Mouse (Mus musculus) stomach, postnatal 0 days (tissue): ENCODE measurements around the gene Cep63. TPM values are rescaled to one million over a fixed set of nuclear protein-coding genes. Genes with fewer than 3 reads are reported as not detected.

Experiments used
- ATAC-seq: fragments of 200-750 bp; cut with Nextera tagmentation; 2 replicates; pipeline ENCODE4 v1.8.0; 2017; ENCODE audit not compliant: low FRiP score, low TSS enrichment
- DNase-seq: peaks from one replicate; pipeline ENCODE4 v3.0.0-alpha.2; 2016; ENCODE audit warnings: low spot score
- H3K27ac ChIP-seq: fragments of 300-500 bp; sonication (generic); replicated peaks from 2 replicates; pipeline ENCODE4 v1.5.1; 2014; ENCODE audit warnings: mild to moderate bottlenecking, control low read depth
- H3K27me3 ChIP-seq: fragments of 300-500 bp; sonication (generic); 2 replicates; pipeline ENCODE4 v1.6.1; 2014; ENCODE audit warnings: low read length; ENCODE audit not compliant: control insufficient read depth, insufficient read depth
- H3K36me3 ChIP-seq: fragments of 300-500 bp; sonication (generic); 2 replicates; pipeline ENCODE4 v1.6.1; 2014; ENCODE audit warnings: low read length, mixed read lengths; ENCODE audit not compliant: control insufficient read depth, insufficient read depth
- H3K4me1 ChIP-seq: fragments of 300-500 bp; sonication (generic); replicated peaks from 2 replicates; pipeline ENCODE4 v1.6.1; 2014; ENCODE audit warnings: antibody characterized with exemption; ENCODE audit not compliant: control insufficient read depth, insufficient read depth
- H3K4me2 ChIP-seq: fragments of 300-500 bp; sonication (generic); replicated peaks from 2 replicates; pipeline ENCODE4 v1.6.1; 2014; ENCODE audit warnings: low read depth, mild to moderate bottlenecking, control low read depth, moderate library complexity
- H3K4me3 ChIP-seq: fragments of 300-500 bp; sonication (generic); 2 replicates; pipeline ENCODE4 v1.5.1; 2014; ENCODE audit warnings: low read depth, low read length, control low read depth
- H3K9ac ChIP-seq: fragments of 300-500 bp; sonication (generic); 2 replicates; pipeline ENCODE4 v1.6.1; 2014; ENCODE audit warnings: mild to moderate bottlenecking, low read length, control low read depth, mixed read lengths
- H3K9me3 ChIP-seq: fragments of 300-500 bp; sonication (generic); 2 replicates; pipeline ENCODE4 v1.6.1; 2016; ENCODE audit warnings: low read length; ENCODE audit not compliant: control insufficient read depth
- CTCF ChIP-seq: IDR thresholded peaks from 2 replicates; pipeline ENCODE4 v1.5.1; 2016; ENCODE audit warnings: antibody characterized with exemption, low read depth, mild to moderate bottlenecking, moderate library complexity
- EP300 ChIP-seq: optimal IDR thresholded peaks from 2 replicates; pipeline ENCODE3; 2016; ENCODE audit warnings: antibody characterized with exemption
- WGBS: fragments of 180-500 bp; shearing (Covaris S2); extraction: QIAGEN DNeasy Blood & Tissue Kit; methylation state at CpG from one replicate; pipeline ENCODE4 v1.1.7; 2014; 5-methylcytosine and 5-hydroxymethylcytosine counted together
- polyA plus RNA-seq: library from polyadenylated mRNA; unstranded; fragments of >200 nt; fragmentation: Nextera tagmentation; extraction: Ambion mirVana; gene quantifications from 2 replicates; pipeline ENCODE4 v1.2.1, GENCODE M21; 2015

Gene Cep63
- polyA plus RNA-seq, 1 experiment from 2014 or later = 24.4 TPM

DNA sequence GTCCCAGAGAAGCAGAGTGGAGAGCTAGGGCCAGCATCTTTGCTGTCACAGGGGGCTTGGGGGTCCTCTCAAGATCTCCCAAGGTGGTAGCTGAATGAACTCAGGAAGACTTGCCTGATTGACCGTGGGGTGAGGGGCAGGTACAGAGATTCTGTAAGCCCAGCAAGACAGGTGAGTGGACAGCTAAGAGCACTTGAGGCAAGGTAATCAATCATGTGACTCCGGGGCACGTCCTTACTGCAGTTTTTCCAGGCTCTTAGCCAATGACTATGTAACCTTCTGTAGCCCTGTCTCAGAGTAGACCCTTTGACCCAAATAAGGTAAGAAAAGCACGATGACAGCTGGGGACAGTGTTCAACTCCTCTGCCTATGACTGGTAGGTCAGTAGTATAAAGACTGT is 10.8 kb upstream of the Cep63 start:
- DNase-seq (no peak), ATAC-seq (0 out of 2 replicates have a peak, but pooled peaks have one; percentile 19)
- Histone ChIP-seq H3K27me3 (no peaks in the 10 kb centered on the region), H3K4me1 (no peaks in the 10 kb centered on the region; the same call in 1 of the 2 replicates), H3K36me3 (no peaks in the 10 kb centered on the region), H3K4me3 (no peak overlapping the region), H3K27ac (no peak overlapping the region), H3K4me2 (no peak overlapping the region), H3K9me3 (no peaks in the 10 kb centered on the region), H3K9ac (no peak overlapping the region)
- WGBS = 26% methylated on average over 4 of the region's 4 CpGs
- TF ChIP-seq CTCF (no peak), EP300 (peak; percentile 36)

DNA sequence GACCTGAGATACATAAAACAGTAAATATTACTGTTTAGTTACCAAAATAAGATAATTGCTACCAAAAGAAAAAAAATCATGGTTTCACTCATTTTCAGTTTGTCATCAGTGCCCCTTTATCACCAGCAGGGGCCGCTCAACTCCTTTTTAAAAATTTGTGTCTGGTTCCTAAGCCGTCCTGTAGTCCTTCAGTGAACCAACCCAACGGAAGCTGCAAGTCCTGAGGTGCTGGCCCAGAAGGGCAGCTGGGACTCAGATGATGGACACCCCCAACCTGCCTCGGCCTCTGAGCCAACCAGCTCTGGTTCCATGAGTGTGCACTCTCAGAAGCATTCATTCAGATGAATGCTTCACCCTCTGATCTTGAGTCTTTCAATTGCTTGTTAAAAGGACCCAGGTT is 10.2 kb upstream of the Cep63 start:
- ATAC-seq = 0 out of 2 replicates have a peak, but pooled peaks have one; percentile 39
- Histone ChIP-seq H3K4me1 (no peaks in the 10 kb centered on the region; the same call in 1 of the 2 replicates), H3K4me3 (no peak overlapping the region), H3K9me3 (no peaks in the 10 kb centered on the region), H3K36me3 (0 out of 2 replicates have a peak, but pooled peaks cover 2% of the 10 kb centered on the region), H3K9ac (no peak overlapping the region), H3K27ac (no peak overlapping the region), H3K27me3 (no peaks in the 10 kb centered on the region), H3K4me2 (no peak overlapping the region)
- TF ChIP-seq EP300 (no peak), CTCF (peak; percentile 89)
- WGBS = 5% methylated on average over 4 of the region's 4 CpGs
- DNase-seq = peak; percentile 64

DNA sequence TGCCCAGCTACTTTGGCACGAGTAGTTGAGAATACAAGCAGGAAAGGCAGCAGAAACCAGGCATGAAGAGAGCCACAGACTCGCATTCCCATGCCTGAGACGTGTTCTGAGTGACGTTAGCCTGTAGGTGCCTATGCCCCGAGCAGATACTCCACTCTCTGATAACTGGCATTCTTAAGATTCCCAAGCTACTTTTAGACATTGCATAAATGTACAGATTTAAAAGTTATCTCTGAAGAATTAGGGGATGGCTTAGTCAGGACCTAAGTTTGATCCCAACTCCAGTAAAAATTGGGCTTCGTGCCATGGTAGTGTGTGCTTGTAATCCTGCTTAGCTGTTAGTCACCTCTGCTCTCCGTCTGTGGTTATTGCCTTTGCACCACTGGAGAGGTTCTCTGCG is 8.1 kb upstream of the Cep63 start:
- ATAC-seq = no peak
- H3K27ac ChIP-seq = no peak overlapping the region

DNA sequence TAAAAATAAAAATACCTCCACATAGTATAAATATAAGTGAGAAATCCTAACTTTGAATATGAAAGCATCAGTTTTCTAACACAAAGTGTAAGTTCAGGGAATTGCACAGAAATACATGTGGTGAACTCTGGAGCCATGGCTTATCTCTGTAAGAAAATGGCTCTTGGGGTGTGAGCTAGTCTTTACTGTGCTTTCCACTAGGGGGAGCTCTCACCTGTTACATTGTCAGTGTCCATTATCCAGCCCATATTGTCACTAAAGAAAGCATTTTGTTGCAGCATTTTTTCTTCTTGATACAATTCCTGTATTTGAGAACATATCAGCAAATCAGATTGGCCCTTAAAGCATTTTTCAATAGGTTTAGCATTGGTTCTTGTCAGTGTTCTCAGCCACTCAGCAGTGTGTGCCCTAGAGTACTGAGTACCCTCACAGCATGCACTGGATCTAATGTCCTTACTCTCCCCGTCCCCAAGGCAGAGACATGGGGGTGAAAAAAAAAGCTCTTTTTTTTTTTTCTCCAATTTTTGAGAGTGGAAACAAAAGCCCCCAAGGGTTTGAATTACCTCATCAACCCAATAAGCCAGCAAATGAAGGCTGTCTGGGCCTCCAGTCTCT is 6.7 kb upstream of the Cep63 start:
- DNase-seq (peak; percentile 41), ATAC-seq (0 out of 2 replicates have a peak, but pooled peaks have one; percentile 52)
- H3K36me3 ChIP-seq = 0 out of 2 replicates have a peak, but pooled peaks cover 4% of the 10 kb centered on the region
- no peak overlapping the region for H3K4me2 ChIP-seq
- no peak overlapping the region for H3K27ac ChIP-seq
- 65% methylated on average over 1 of the region's 1 CpGs for WGBS
- no peaks in the 10 kb centered on the region for H3K9me3 ChIP-seq
- H3K4me1 ChIP-seq = no peaks in the 10 kb centered on the region
- peak; percentile 90 for TF ChIP-seq CTCF
- no peak for TF ChIP-seq EP300
- no peak overlapping the region for H3K9ac ChIP-seq
- no peak overlapping the region for H3K4me3 ChIP-seq
- H3K27me3 ChIP-seq = no peaks in the 10 kb centered on the region

More for the DNA sequence above, 8.1 kb upstream of the Cep63 start:
- Histone ChIP-seq H3K36me3 (0 out of 2 replicates have a peak, but pooled peaks cover 4% of the 10 kb centered on the region), H3K27me3 (no peaks in the 10 kb centered on the region), H3K4me3 (no peak overlapping the region), H3K4me1 (no peaks in the 10 kb centered on the region; the same call in 1 of the 2 replicates), H3K4me2 (no peak overlapping the region), H3K9ac (no peak overlapping the region), H3K9me3 (no peaks in the 10 kb centered on the region)
- TF ChIP-seq EP300 (no peak), CTCF (no peak)
- WGBS = 63% methylated on average over 8 of the region's 8 CpGs
- DNase-seq = no peak

DNA sequence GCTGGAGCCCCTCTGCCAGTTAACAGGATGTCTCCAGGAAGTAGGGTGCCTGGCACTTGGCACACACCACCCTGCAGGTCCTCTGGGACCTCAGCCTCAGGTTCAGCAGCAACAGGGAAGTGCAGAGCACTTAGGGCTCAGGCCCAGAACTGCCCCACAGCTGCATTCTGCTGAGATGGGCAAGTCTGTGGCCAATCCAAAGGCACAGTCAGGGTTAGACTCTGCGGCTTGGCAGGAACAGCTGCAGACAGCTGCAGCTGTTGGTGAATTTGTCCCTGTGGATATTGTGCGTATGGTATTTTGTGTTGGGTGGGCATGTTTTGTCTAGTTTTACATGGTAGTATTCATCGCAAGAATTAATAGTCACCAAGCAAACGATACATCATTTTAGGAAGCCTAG is 5.8 kb upstream of the Cep63 start:
- Histone ChIP-seq H3K4me1 (no peaks in the 10 kb centered on the region), H3K27me3 (no peaks in the 10 kb centered on the region), H3K9ac (no peak overlapping the region), H3K4me3 (no peak overlapping the region), H3K4me2 (no peak overlapping the region), H3K27ac (0 out of 2 replicates have a peak overlapping the region, but pooled peaks have one; percentile 13), H3K9me3 (no peaks in the 10 kb centered on the region), H3K36me3 (0 out of 2 replicates have a peak, but pooled peaks cover 4% of the 10 kb centered on the region)
- DNase-seq (no peak), ATAC-seq (no peak)
- TF ChIP-seq EP300 (no peak), CTCF (no peak)
- WGBS = 58% methylated on average over 4 of the region's 4 CpGs

DNA sequence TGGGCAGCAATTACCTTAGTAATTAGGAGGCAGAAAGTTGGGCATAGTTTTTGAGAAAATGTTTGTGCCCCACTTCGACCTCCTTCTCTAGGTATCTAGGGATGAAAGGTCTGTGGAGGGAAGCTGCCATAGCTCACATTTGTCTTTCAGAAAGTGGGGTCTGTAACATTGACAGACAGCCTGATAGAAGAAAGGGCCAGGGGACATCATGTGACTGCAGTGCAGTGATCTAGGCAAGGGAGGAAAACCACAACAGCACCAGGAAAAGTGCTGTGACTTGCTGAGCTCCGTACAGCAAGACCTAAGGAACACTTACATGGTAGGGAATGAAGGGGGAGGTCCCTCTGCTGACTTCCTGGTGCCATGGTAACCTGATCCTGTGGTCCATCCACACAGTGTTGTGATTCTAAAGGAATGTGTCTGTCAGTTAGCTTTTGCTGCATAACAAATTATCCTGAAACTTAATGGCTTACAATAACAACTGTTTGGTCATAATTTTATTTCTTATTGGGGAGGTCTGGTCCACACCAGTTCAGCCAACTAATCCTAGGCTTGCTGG is 5.3 kb upstream of the Cep63 start:
- no peak overlapping the region for H3K9ac ChIP-seq
- no peak overlapping the region for H3K27ac ChIP-seq
- ATAC-seq = no peak

More for the DNA sequence above, 5.3 kb upstream of the Cep63 start:
- 51% methylated on average over 2 of the region's 2 CpGs for WGBS
- no peaks in the 10 kb centered on the region for H3K4me1 ChIP-seq
- no peak overlapping the region for H3K4me3 ChIP-seq
- H3K27me3 ChIP-seq = no peaks in the 10 kb centered on the region
- no peaks in the 10 kb centered on the region for H3K9me3 ChIP-seq
- 0 out of 2 replicates have a peak, but pooled peaks cover 4% of the 10 kb centered on the region for H3K36me3 ChIP-seq
- no peak for TF ChIP-seq EP300
- TF ChIP-seq CTCF = no peak
- DNase-seq = no peak
- no peak overlapping the region for H3K4me2 ChIP-seq
